Mouse (Mus musculus) liver, embryonic 14.5 days (tissue): ENCODE measurements around the gene Tmprss6. TPM values are rescaled to one million over a fixed set of nuclear protein-coding genes. Genes with fewer than 3 reads are reported as not detected.
A peak's percentile ranks its signal among the peaks of the same experiment; 100 is the strongest.

Source experiments
- ATAC-seq: fragments of 200-750 bp; cut with Nextera tagmentation; 2 replicates; pipeline ENCODE4 v1.8.0; 2017; ENCODE audit warnings: moderate number of reproducible peaks, mild to moderate bottlenecking, moderate library complexity; ENCODE audit not compliant: insufficient read depth
- DNase-seq, 3 experiments: peaks; one replicate each; pipeline ENCODE4 v3.0.0-alpha.2; 2012 to 2013; ENCODE audit warnings: low read depth in 3 of 3, low spot score in 3 of 3
- H3K27ac ChIP-seq: fragments of 300-500 bp; sonication (generic); 2 replicates; pipeline ENCODE4 v1.5.1; 2014; ENCODE audit warnings: moderate library complexity, mild to moderate bottlenecking, control low read depth, inconsistent platforms
- H3K27me3 ChIP-seq: fragments of 300-500 bp; sonication (generic); 2 replicates; pipeline ENCODE4 v1.6.1; 2014; ENCODE audit warnings: mild to moderate bottlenecking, low read length, moderate library complexity; ENCODE audit not compliant: control insufficient read depth, insufficient read depth
- H3K36me3 ChIP-seq: fragments of 300-500 bp; sonication (generic); replicated peaks from 2 replicates; pipeline ENCODE4 v1.6.1; 2014; ENCODE audit warnings: low read depth; ENCODE audit not compliant: control insufficient read depth, insufficient read depth
- H3K4me1 ChIP-seq, 2 experiments: fragments of 200-500 bp in 1 of 2; fragments of 300-500 bp in 1 of 2; sonication (generic) in 1 of 2; replicated peaks; 2 replicates each; pipeline ENCODE4 v1.6.1; 2012 to 2014; ENCODE audit warnings: antibody characterized with exemption in 1 of 2, inconsistent platforms in 1 of 2, low read length in 1 of 2; ENCODE audit not compliant: control insufficient read depth in 2 of 2, insufficient read depth in 2 of 2
- H3K4me2 ChIP-seq: fragments of 300-500 bp; sonication (generic); 2 replicates; pipeline ENCODE4 v1.6.1; 2014; ENCODE audit warnings: low read depth, mild to moderate bottlenecking, control low read depth, moderate library complexity
- H3K4me3 ChIP-seq, 2 experiments: fragments of 200-500 bp in 1 of 2; fragments of 300-500 bp in 1 of 2; sonication (generic) in 1 of 2; 2 replicates each; pipeline ENCODE4 v1.5.1; 2012 to 2014; ENCODE audit warnings: low read depth in 2 of 2, low read length in 2 of 2, mild to moderate bottlenecking in 2 of 2, control low read depth in 1 of 2, inconsistent platforms in 1 of 2, moderate library complexity in 1 of 2; ENCODE audit not compliant: insufficient read depth in 1 of 2
- H3K9ac ChIP-seq: fragments of 300-500 bp; sonication (generic); replicated peaks from 2 replicates; pipeline ENCODE4 v1.6.1; 2014; ENCODE audit warnings: mild to moderate bottlenecking, control low read depth, moderate library complexity
- H3K9me3 ChIP-seq: fragments of 300-500 bp; sonication (generic); 2 replicates; pipeline ENCODE4 v1.6.1; 2016; ENCODE audit warnings: low read length, mixed read lengths; ENCODE audit not compliant: control insufficient read depth
- CTCF ChIP-seq: IDR thresholded peaks from 2 replicates; pipeline ENCODE4 v1.5.1; 2016; ENCODE audit warnings: antibody characterized with exemption, low read depth, control low read depth
- EP300 ChIP-seq: IDR thresholded peaks from 2 replicates; pipeline ENCODE4 v1.6.1; 2016; ENCODE audit warnings: antibody characterized with exemption, low read depth
- WGBS: fragments of 180-500 bp; shearing (Covaris S2); extraction: QIAGEN DNeasy Blood & Tissue Kit; methylation state at CpG from one replicate; pipeline ENCODE4 v1.1.7; 2014; ENCODE audit not compliant: insufficient replicate concordance; 5-methylcytosine and 5-hydroxymethylcytosine counted together
- polyA plus RNA-seq, 2 experiments: library from polyadenylated mRNA; depleted of rRNA in 1 of 2; stranded (reverse) in 1 of 2; unstranded in 1 of 2; fragments of >200 nt; fragmentation: Nextera tagmentation in 1 of 2; extraction: Ambion mirVana in 1 of 2; gene quantifications; 2 replicates each; pipeline versions ENCODE4 v1.2.1 to v1.2.3; 2012 to 2014

Tmprss6 gene
- polyA plus RNA-seq, 2 experiments: 9.8 to 11.9 TPM

DNA sequence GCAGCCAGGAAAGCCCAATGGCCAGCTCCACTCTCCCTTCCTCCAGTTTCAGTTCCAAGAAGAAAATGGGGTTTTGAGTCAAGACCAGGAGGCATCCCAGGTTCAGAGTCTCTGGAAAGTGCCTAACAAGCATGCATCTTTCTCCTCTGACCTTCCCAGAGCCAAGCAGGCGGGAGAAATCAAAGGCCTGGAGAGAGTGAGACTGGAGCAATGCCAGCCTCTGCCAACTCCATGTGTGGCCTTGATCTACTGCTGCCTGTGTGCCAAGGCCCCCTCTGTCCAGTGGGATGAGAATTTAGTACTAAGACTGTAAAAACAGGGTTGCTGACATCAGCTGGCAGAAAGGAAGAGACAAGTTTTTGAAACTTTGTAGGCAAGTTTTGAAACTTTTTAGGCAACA lies 64.5 kb downstream of the Tmprss6 start:
- H3K27ac ChIP-seq: peak overlapping the region; percentile 55
- peak overlapping the region; percentile 22 to 37 for H3K4me3 ChIP-seq
- TF ChIP-seq EP300: no peak
- TF ChIP-seq CTCF: no peak
- H3K4me2 ChIP-seq: peak overlapping the region; percentile 92
- peaks cover 29 to 51% of the 10 kb centered on the region in 2 experiments for H3K4me1 ChIP-seq
- no peak for ATAC-seq
- H3K27me3 ChIP-seq: no peaks in the 10 kb centered on the region
- H3K9ac ChIP-seq: peak overlapping the region; percentile 93
- DNase-seq: no peak
- no peaks in the 10 kb centered on the region for H3K9me3 ChIP-seq
- no peaks in the 10 kb centered on the region for H3K36me3 ChIP-seq
- WGBS: 75% methylated on average over 1 of the region's 1 CpGs

DNA sequence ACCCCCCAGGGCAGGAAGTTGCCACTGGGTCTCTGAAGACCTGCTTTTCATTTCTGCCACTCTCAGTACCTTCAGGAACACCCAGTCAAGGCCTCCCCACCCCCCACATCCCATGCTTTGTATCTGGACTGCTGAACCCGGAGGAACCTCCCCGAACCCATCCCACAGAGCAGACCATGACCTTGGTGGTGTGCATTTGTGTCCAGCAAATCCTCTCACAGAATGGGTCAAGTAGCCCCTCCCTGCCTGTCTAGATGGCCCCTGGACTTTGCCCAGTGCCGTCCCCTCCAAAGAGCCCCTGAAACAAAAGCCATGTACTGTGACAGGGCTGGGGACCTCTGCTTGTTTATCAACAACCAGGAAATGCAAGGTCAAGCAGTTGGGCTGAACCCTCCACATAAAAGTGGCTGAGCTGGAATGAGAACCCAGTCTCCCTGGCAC lies 65.1 kb downstream of the Tmprss6 start:
- no peaks in the 10 kb centered on the region for H3K9me3 ChIP-seq
- no peaks in the 10 kb centered on the region for H3K36me3 ChIP-seq
- H3K27ac ChIP-seq: peak overlapping the region; percentile 55
- H3K4me1 ChIP-seq: peaks cover 24 to 45% of the 10 kb centered on the region in 2 experiments
- TF ChIP-seq EP300 (no peak), CTCF (no peak)
- DNase-seq (no peak), ATAC-seq (no peak)
- H3K9ac ChIP-seq: peak overlapping the region; percentile 93
- H3K27me3 ChIP-seq: no peaks in the 10 kb centered on the region
- peak overlapping the region; percentile 92 for H3K4me2 ChIP-seq
- WGBS: 70% methylated on average over 3 of the region's 3 CpGs
- H3K4me3 ChIP-seq: peak overlapping the region; percentile 22 to 37

DNA sequence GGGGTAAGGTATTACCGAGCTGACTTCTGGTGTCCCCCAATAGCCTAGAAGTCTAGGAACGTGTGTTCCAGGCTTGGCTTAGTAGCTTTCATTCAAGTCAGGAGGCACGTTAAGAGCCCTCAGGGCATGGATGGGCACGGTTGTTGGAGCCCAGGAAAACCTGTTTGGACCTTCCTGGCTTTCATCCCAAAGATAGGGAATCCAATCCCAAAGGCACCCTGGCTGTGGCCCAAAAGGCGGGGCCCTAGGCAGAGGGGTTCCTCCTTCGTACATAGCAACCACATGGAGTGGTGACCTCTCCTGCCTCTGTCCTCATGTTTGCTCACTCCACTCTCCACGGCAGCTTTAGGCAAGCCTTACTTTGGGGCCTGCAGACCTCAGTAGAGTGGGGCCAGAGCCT lies 66.0 kb downstream of the Tmprss6 start:
- ATAC-seq (no peak), DNase-seq (no peak)

DNA sequence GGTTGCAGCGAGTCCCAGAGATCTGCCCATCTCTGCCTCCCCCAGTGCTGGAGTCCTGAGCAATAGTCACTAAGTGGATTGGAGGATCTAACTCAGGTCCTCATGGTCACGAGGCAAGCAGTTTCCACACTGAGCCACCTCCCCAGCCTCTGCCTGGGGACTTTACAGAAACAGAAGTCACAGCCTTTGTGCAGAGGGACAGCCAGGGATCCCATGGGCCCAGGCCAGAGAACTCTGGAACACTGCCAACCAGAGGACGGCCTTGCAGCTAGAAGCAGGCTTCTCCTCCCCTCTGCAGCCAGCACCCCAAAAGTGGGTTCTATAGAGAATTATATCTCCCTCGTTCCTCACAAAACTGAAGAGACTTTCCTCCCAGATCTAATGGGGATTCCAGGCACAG lies 66.5 kb downstream of the Tmprss6 start:
- H3K4me2 ChIP-seq: peak overlapping the region; percentile 92
- ATAC-seq: no peak

More for the DNA sequence above, 66.0 kb downstream of the Tmprss6 start:
- TF ChIP-seq EP300: no peak
- TF ChIP-seq CTCF: no peak
- H3K4me1 ChIP-seq: peaks cover 16 to 38% of the 10 kb centered on the region in 2 experiments
- no peaks in the 10 kb centered on the region for H3K9me3 ChIP-seq
- no peak overlapping the region for H3K9ac ChIP-seq
- peak overlapping the region; percentile 92 for H3K4me2 ChIP-seq
- H3K27me3 ChIP-seq: no peaks in the 10 kb centered on the region
- H3K36me3 ChIP-seq: no peaks in the 10 kb centered on the region
- H3K27ac ChIP-seq: peak overlapping the region; percentile 16; the same call in 1 of the 2 replicates
- 71% methylated on average over 7 of the region's 7 CpGs for WGBS
- no peak overlapping the region for H3K4me3 ChIP-seq

DNA sequence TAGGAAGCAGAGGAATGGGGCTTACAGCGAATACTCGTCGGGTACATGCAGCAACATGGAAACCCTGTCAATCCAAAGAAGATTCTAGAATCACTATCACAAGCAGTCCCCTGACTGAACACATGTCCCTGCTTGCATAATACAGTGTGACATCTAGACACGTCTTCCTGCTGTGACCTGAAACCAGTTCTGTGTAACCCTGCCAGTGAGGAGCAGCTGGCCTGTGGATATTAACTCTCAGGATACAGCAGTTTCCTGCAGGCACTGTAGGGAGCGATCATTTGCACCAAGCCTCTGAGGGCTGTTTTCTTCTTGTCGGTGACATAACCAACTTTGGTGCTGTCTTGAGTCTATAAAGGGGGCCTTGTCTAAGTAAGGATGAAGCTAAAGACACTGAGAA lies 67.1 kb downstream of the Tmprss6 start:
- TF ChIP-seq CTCF (no peak), EP300 (no peak)
- no peak overlapping the region for H3K27ac ChIP-seq
- DNase-seq (no peak), ATAC-seq (no peak)
- H3K9me3 ChIP-seq: no peaks in the 10 kb centered on the region
- 62% methylated on average over 6 of the region's 6 CpGs for WGBS
- peaks cover 16 to 35% of the 10 kb centered on the region in 2 experiments for H3K4me1 ChIP-seq
- H3K4me3 ChIP-seq: no peak overlapping the region
- H3K4me2 ChIP-seq: no peak overlapping the region
- H3K36me3 ChIP-seq: no peaks in the 10 kb centered on the region
- no peaks in the 10 kb centered on the region for H3K27me3 ChIP-seq
- H3K9ac ChIP-seq: no peak overlapping the region

More for the DNA sequence above, 66.5 kb downstream of the Tmprss6 start:
- Histone ChIP-seq H3K27ac (no peak overlapping the region), H3K9ac (no peak overlapping the region), H3K36me3 (no peaks in the 10 kb centered on the region), H3K4me1 (peaks cover 16 to 35% of the 10 kb centered on the region in 2 experiments), H3K4me3 (no peak overlapping the region), H3K27me3 (no peaks in the 10 kb centered on the region), H3K9me3 (no peaks in the 10 kb centered on the region)
- TF ChIP-seq CTCF (no peak), EP300 (no peak)
- DNase-seq: no peak
- WGBS: 49% methylated on average over 4 of the region's 4 CpGs
